Mouse (Mus musculus) megakaryocyte, embryonic 14.5 days (primary cell): ENCODE measurements at regions not wholly inside any gene's neighbourhood (a gene's known extent, or its start where the extent isn't known, plus 50 kb on each side); places are given as distances from the start of the nearest gene placed in this dataset.

ENCODE experiments used
- H3K27me3 ChIP-seq: replicated peaks from 2 replicates; pipeline ENCODE3; 2012; ENCODE audit warnings: inconsistent platforms
- H3K36me3 ChIP-seq: replicated peaks from 2 replicates; pipeline ENCODE3; 2012; ENCODE audit warnings: low read length, inconsistent platforms, mixed read lengths
- H3K4me1 ChIP-seq: 2 replicates; pipeline ENCODE4 v1.6.1; 2012; ENCODE audit warnings: inconsistent platforms
- H3K4me3 ChIP-seq: replicated peaks from 2 replicates; pipeline ENCODE3; 2012; ENCODE audit warnings: moderate library complexity, mild to moderate bottlenecking, inconsistent platforms
- H3K9me3 ChIP-seq: 2 replicates; pipeline ENCODE4 v1.6.1; 2012; ENCODE audit warnings: inconsistent platforms
- FLI1 ChIP-seq: IDR thresholded peaks from 2 replicates; pipeline ENCODE4 v1.6.1; 2012; ENCODE audit warnings: low read length, inconsistent platforms, mixed read lengths
- GATA1 ChIP-seq: IDR thresholded peaks from 3 replicates; pipeline ENCODE4 v1.6.1; 2012; ENCODE audit warnings: mixed read lengths, low read length, inconsistent platforms, borderline replicate concordance

DNA sequence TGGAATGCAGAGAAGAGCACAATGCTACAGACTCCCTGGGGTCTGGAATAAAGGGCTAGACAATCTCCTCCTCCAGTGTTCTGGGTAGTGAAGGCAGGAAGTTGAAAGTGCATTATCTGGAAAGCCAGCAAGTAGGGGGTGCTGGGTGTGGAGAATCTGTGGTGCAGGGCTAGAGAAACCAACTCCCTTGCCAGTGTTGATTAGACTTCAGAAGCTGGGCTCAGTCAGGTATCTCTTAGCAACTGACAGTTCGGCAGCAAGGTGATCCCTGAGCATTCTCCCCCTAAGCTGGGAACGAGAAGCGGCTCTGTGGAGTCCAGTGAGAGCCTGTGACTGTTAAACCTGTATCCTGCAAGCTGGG is 265.7 kb downstream of the Cyp26b1 start:
- Histone ChIP-seq H3K4me1 (peaks cover 12% of the 10 kb centered on the region), H3K27me3 (peaks cover 48% of the 10 kb centered on the region), H3K4me3 (no peak overlapping the region), H3K9me3 (peaks cover 26% of the 10 kb centered on the region), H3K36me3 (no peaks in the 10 kb centered on the region)
- TF ChIP-seq GATA1, result no peak
- no peak for TF ChIP-seq FLI1

DNA sequence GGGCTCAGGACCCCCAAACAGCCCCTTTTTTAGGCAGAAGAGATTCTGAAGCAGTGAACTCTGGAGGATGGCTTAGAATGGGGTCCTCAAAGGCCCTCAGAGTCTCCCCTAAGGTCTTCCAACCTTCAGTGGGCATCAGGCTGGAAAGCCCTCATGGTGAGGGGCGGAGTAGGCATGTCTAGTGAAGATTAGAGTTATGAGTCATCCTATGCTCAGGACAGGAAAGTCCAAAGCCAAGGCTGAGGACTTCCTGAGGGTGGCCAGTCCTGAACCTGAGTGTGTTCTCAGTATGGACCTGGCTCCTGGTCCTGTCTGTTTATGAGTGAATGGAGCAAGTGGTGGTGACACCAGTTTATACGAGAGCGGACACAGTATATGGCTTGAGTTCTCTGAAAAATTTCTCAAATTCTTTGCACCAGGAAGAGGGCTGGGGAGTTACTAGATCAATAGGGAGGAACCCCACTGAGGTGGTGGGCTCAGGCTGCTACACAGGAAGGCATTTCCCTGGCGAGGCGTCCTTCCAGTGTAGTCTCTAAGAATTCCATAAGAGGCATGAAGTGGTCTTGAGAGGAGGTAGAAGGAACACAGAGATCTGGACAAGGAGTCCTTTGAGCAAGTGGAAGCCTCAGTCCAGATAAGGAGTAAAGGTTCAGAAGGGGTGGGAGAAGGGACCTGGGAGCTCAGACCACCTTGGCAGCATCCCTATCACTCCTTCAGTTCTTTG is 266.2 kb downstream of the Cyp26b1 start:
- H3K9me3 ChIP-seq, result peaks cover 21% of the 10 kb centered on the region
- TF ChIP-seq GATA1, result no peak
- no peak for TF ChIP-seq FLI1
- H3K27me3 ChIP-seq, result peaks cover 48% of the 10 kb centered on the region
- H3K36me3 ChIP-seq, result no peaks in the 10 kb centered on the region
- H3K4me1 ChIP-seq, result peaks cover 12% of the 10 kb centered on the region
- H3K4me3 ChIP-seq, result no peak overlapping the region

DNA sequence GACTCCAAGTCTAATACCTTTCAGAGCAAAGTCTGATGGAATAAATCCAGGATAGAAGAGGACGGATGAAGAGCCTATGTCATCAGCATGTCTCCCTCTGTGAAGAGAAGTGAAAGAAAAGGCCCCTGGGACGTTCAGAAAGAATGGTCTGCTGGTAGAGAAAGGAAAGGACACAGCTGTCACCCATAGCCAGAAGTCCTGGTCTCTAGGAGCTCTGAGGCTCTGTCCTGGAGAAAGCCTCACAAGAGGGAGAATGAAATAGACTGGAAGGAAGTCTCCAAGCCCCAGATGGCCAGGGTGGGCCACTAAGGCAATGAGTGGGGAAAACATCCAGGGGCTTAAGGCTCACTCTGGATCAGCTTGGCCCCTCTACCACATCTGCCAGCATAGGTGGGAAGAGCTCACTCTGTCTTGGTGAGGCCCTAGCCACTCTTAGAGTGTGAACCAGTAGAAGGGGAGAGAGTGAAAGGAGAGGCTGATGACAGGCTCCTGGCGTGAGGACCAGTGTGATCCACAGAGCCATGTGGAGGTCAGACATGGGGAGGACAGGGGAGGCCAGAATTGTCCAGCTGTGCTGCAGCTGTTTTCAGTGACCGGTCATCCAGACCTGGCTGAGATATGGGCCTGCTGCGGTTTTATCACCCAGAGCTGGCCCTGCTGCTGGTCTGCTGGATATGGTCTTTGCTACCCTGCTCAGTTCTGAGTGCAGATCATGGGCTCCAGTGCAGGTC is 268.2 kb downstream of the Cyp26b1 start:
- H3K27me3 ChIP-seq, result peaks cover 47% of the 10 kb centered on the region
- H3K9me3 ChIP-seq, result peaks cover 10% of the 10 kb centered on the region; the same call in 1 of the 2 replicates
- H3K36me3 ChIP-seq, result no peaks in the 10 kb centered on the region
- TF ChIP-seq FLI1 (no peak), GATA1 (no peak)
- peaks cover 12% of the 10 kb centered on the region for H3K4me1 ChIP-seq
- H3K4me3 ChIP-seq, result no peak overlapping the region

DNA sequence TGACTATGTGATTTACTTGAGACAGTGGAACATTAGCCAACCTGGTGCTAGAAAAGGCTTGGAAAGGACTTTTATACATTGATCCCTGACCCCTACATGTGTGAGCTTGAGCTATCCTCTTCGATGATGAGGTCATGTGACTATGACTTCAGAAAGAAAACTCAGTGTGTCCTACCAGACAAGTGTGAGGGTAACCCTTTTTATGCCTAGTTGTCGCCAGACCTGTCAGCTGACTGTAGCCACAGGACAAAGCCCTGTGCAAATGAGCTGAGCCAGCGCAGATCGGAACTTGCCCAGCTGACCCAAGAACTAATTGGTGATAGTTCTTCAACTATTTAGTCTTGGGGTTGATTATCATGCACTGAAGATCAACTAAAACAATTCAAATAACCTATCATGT is 269.5 kb downstream of the Cyp26b1 start:
- Histone ChIP-seq H3K4me3 (no peak overlapping the region), H3K9me3 (peaks cover 10% of the 10 kb centered on the region; the same call in 1 of the 2 replicates), H3K36me3 (no peaks in the 10 kb centered on the region), H3K4me1 (peaks cover 12% of the 10 kb centered on the region), H3K27me3 (peaks cover 44% of the 10 kb centered on the region)
- no peak for TF ChIP-seq FLI1
- no peak for TF ChIP-seq GATA1

DNA sequence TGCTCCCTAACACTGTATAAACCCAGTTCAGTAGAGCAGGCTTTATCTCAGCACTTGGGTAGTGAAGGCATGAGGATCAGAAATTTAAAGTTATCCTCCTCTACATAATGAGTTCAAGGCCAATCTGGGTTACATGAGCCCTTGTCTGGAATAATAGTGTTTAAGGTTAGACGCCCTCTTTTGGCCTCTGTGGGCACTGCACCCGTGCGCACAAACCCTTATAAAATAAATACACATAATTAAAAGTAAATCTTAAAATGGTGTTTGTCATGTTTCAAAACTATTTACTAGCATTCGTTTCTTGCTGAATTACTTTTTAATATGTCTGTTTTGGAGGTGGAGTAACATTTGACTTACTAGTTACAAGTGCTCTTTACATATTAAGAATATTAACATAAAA is 271.2 kb downstream of the Cyp26b1 start:
- H3K4me1 ChIP-seq, result peaks cover 4% of the 10 kb centered on the region
- peaks cover 10% of the 10 kb centered on the region; the same call in 1 of the 2 replicates for H3K9me3 ChIP-seq
- H3K27me3 ChIP-seq, result peaks cover 48% of the 10 kb centered on the region
- H3K4me3 ChIP-seq, result no peak overlapping the region
- TF ChIP-seq FLI1 (no peak), GATA1 (no peak)
- H3K36me3 ChIP-seq, result no peaks in the 10 kb centered on the region

DNA sequence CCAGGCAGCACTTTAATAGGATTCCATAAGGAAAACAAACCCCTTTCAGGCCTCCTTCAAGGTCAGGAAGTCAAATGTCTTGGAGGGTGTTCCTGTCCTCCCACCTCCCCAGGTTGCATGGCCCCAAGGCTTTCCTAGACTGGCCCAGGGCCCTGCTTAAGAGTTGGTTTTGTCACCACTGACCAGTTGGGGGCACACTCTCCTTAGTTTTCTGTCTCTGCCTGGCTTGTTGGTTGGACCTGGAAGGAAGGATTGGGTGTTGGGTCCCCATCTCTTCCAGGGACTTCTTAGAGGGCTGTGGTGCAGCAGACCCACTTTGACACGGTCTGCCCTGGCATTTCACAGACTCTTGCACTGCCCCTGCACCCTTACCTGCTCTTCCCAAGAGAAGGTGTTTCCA is 273.1 kb downstream of the Cyp26b1 start:
- no peaks in the 10 kb centered on the region for H3K36me3 ChIP-seq
- peaks cover 49% of the 10 kb centered on the region for H3K27me3 ChIP-seq
- H3K4me3 ChIP-seq, result no peak overlapping the region
- H3K4me1 ChIP-seq, result peaks cover 6% of the 10 kb centered on the region
- TF ChIP-seq FLI1, result no peak
- TF ChIP-seq GATA1, result no peak
- peaks cover under 1% of the 10 kb centered on the region; the same call in 1 of the 2 replicates for H3K9me3 ChIP-seq

DNA sequence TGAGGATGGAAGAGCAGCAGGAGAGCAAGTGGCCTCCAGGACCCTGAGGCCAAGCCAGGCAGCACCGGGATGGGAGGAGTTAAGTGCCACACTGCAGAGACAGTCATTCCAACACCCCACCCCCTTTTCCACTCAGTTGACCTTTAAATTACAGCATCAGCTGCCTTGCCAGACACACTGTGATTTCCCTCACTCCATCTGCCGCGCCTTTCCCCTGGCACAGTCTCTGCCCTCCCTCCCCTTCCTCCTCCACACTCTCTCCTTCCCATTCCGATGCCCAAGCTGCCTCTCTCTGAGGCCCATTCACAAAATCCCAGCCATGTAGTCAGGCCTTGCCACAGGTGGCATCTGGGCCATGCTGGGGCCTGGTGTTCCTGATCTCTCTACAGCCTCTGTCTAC is 274.9 kb downstream of the Cyp26b1 start:
- H3K36me3 ChIP-seq, result no peaks in the 10 kb centered on the region
- no peak for TF ChIP-seq GATA1
- no peak for TF ChIP-seq FLI1
- peaks cover 13% of the 10 kb centered on the region for H3K4me1 ChIP-seq
- H3K9me3 ChIP-seq, result no peaks in the 10 kb centered on the region
- no peak overlapping the region for H3K4me3 ChIP-seq
- peaks cover 54% of the 10 kb centered on the region for H3K27me3 ChIP-seq

DNA sequence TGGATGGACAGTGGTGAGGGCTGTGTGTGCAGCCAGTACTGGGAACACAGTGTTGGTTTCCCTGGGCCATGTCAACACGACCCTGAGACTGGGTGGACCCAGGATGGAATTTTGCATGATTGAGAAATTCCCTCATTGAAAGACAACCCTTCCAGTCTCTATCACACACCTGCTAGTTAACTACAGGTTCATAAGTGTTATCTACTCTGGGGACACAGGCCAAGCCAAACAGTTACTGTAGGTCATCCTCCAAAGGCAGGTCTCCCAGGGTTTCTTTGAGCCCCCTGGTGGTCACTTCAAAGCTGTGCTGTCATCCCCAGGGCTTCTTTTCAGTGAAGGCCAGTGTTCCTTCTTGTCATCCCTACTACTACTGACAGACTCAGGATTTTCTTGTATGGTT is 276.7 kb downstream of the Cyp26b1 start:
- Histone ChIP-seq H3K9me3 (no peaks in the 10 kb centered on the region), H3K27me3 (peaks cover 61% of the 10 kb centered on the region), H3K4me1 (peaks cover 13% of the 10 kb centered on the region), H3K36me3 (no peaks in the 10 kb centered on the region), H3K4me3 (no peak overlapping the region)
- TF ChIP-seq GATA1 (no peak), FLI1 (no peak)

DNA sequence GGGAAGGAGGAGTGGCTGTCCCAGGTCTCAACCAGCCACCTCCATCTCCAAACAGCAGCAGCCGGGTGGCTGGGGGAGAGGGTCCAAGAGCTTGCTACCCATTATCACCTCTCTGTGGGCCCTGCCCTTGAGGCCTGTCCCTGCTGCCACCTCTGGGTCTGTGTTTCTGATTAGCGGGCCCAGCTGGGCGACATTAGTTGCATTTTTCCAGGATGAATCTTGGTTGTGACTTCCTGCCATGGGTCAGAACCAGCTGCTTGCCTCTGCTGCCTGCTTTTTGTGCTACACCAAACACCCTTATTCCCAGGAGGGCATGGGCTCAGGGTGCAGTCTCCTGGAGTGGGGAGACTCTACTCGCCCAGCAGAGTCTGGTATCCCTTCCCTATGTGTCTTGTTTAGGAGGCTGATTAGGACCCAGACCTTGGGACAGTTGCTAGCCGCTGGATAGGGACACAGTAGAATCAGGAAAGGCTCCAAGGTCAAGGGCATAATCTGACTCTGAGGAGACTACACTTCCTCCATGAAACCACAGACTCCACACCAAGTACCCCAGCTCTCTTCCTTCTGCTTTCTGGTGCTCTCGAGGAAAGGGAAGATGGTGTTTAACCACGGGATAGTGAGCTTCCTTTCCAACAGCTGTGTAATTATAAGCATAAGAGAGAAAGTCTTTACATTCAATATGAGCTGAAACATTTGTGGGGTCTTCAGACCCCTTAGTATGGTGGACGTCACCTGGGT is 278.4 kb downstream of the Cyp26b1 start:
- TF ChIP-seq FLI1 (no peak), GATA1 (no peak)
- Histone ChIP-seq H3K4me1 (peaks cover 13% of the 10 kb centered on the region), H3K27me3 (peaks cover 63% of the 10 kb centered on the region), H3K9me3 (no peaks in the 10 kb centered on the region), H3K4me3 (no peak overlapping the region), H3K36me3 (no peaks in the 10 kb centered on the region)

DNA sequence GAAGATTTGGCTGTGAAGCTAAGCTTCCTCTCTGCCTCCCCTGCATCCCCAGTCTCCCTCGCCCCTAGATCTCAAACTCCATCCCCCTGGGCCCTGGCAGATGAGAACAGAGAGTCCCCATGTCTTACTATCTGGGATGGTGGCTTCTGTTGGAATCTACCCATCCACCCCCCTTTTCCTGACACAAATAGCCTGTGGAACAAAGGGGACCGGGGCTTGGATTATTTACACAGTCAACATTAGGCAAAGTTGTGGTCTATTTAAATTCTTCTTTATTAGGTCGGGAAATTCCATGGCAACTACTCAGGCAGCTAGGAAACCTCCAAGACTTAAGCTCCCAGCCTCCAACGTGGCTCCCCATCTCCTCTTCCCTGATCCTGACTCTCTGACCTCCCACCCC is 279.9 kb downstream of the Cyp26b1 start:
- Histone ChIP-seq H3K27me3 (peaks cover 62% of the 10 kb centered on the region), H3K4me1 (peaks cover 13% of the 10 kb centered on the region), H3K4me3 (no peak overlapping the region), H3K36me3 (no peaks in the 10 kb centered on the region), H3K9me3 (no peaks in the 10 kb centered on the region)
- no peak for TF ChIP-seq FLI1
- TF ChIP-seq GATA1, result no peak
